Mouse (Mus musculus): Measurements from ENCODE around the gene Fktn. TPM values are rescaled to one million over a fixed set of nuclear protein-coding genes. Genes with fewer than 3 reads are reported as not detected.

Fktn gene
- polyA plus RNA-seq, 1 experiment from 2014 or later: 14.8 TPM

GRCm38 (mm10) chr4:53772004-53772403, 58.2 kb downstream of the Fktn start:
- ATAC-seq (replicated peaks; ENCODE audit: insufficient number of reproducible peaks, insufficient read depth, low FRiP score, low read depth): no peak
- H3K9me3 ChIP-seq (replicated peaks): no peaks in the 10 kb centered on the region
- no peak overlapping the region for H3K4me2 ChIP-seq
- peaks cover 6% of the 10 kb centered on the region; the same call in 1 of the 2 replicates for H3K4me1 ChIP-seq (replicated peaks)
- no peaks in the 10 kb centered on the region for H3K36me3 ChIP-seq
- H3K27me3 ChIP-seq: peaks cover 12% of the 10 kb centered on the region
- WGBS: 74% methylated on average over 5 of the region's 5 CpGs
- no peak overlapping the region for H3K9ac ChIP-seq
- H3K27ac ChIP-seq: no peak overlapping the region
- H3K4me3 ChIP-seq: no peak overlapping the region

DNA sequence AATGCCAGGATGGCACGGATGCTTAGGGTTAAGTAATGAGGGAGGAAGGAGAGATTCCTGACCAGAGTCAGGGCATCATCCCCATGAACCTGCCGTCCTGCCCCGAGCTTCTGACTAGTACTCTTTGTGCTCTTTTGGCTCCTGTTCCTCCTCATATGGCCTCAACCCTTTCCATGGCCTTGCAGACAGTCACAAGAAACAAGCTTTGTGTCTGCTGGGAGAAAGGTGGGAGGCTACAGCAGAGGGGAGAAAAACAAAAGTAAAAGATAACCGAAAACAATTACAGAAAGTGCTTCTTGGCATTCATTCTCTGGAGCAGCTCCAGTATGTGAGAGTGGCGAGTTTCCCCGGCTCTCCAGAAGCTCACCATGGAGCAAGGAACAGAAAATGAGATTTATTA, 60.1 kb downstream of the Fktn start:
- Histone ChIP-seq H3K4me1 (replicated peaks) (peaks cover 8% of the 10 kb centered on the region), H3K4me3 (no peak overlapping the region), H3K4me2 (no peak overlapping the region), H3K27ac (no peak overlapping the region), H3K9ac (no peak overlapping the region), H3K27me3 (peaks cover 25% of the 10 kb centered on the region), H3K9me3 (replicated peaks) (no peaks in the 10 kb centered on the region), H3K36me3 (no peaks in the 10 kb centered on the region)
- 36% methylated on average over 6 of the region's 6 CpGs for WGBS
- no peak for ATAC-seq (replicated peaks; ENCODE audit: insufficient number of reproducible peaks, insufficient read depth, low FRiP score, low read depth)

GRCm38 (mm10) chr4:53781396-53781795, 67.6 kb downstream of the Fktn start:
- Histone ChIP-seq H3K9me3 (replicated peaks) (no peaks in the 10 kb centered on the region), H3K9ac (no peak overlapping the region), H3K27ac (no peak overlapping the region), H3K36me3 (no peaks in the 10 kb centered on the region), H3K4me3 (no peak overlapping the region), H3K27me3 (peaks cover 23% of the 10 kb centered on the region), H3K4me2 (no peak overlapping the region), H3K4me1 (replicated peaks) (peaks cover 17% of the 10 kb centered on the region)
- WGBS: 71% methylated on average over 4 of the region's 4 CpGs
- ATAC-seq (replicated peaks; ENCODE audit: insufficient number of reproducible peaks, insufficient read depth, low FRiP score, low read depth): no peak

DNA sequence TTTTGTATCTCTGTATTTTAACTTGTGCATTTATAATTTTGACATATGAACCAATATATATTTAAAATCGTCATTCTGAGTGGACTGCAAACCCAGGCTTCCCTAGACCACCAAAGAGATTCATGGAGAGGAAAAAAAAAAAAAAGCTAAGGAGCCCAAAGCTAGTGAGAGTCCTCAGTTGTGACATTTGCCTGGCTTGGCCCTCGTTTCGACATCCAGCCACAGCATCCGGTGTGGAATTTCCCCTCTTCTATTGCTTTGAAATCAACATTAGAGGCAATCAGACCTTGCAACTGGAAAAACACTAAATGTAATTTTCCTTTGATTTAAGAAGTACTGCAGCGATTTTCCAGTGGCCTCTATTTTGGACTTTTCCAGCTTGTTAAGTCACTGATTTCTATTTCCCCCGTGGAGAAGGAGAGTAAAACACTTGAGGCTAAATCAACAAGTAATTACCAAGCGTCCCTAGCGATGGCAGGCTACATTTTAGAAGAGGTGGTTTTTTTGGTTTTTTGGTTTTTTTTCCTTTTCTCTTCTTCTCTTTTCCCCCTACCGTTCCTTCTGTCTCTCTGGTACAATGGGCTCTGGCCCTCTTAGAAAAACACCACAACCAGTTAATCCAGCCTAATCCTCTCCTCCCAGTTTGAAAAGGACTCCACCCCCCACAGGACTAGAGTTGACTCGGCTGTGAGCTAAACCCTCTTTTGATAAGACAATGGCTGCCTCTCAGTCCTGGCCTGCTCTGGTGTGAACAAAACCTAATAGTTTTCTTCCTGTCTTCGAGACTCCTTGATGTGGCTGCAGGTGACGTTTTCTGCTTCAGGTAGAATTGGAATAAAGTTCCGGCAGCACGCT, 68.6 kb downstream of the Fktn start:
- H3K4me3 ChIP-seq: no peak overlapping the region

DNA sequence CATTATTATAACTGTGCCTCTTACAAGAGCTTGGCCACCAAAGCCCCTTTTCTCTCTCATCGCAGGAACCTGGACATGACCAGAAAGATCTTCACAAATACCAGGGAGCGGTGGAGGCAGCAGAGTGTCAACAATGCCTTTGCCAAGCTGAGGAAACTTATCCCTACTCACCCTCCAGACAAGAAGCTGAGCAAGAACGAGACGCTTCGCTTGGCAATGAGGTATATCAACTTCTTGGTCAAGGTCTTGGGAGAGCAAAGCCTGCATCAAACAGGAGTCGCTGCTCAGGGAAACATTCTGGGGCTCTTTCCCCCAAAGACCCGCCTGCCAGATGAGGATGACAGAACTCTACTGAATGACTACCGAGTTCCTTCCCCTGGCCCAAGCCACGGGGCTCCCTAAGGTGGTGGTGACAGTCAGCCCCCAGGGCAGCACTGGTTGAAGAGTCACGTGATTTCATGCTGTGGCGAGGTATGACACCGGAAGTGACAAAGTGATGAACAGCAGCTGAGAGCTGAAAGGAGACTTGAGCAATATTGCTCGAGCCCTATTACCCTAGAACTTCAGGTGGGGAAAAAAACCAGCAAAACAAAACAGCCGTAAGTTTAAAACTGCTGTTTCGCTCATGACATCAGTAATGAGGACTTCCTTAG, 72.1 kb downstream of the Fktn start:
- Histone ChIP-seq H3K27me3 (no peaks in the 10 kb centered on the region), H3K4me3 (no peak overlapping the region), H3K27ac (no peak overlapping the region), H3K9ac (no peak overlapping the region), H3K36me3 (no peaks in the 10 kb centered on the region), H3K4me1 (replicated peaks) (0 out of 2 replicates have a peak, but pooled peaks cover 2% of the 10 kb centered on the region), H3K4me2 (no peak overlapping the region), H3K9me3 (replicated peaks) (no peaks in the 10 kb centered on the region)
- WGBS: 71% methylated on average over 15 of the region's 15 CpGs
- no peak for ATAC-seq (replicated peaks; ENCODE audit: insufficient number of reproducible peaks, insufficient read depth, low FRiP score, low read depth)

More for the DNA sequence above, 68.6 kb downstream of the Fktn start:
- Histone ChIP-seq H3K36me3 (no peaks in the 10 kb centered on the region), H3K4me1 (replicated peaks) (peaks cover 17% of the 10 kb centered on the region), H3K4me2 (no peak overlapping the region), H3K9me3 (replicated peaks) (no peaks in the 10 kb centered on the region), H3K9ac (no peak overlapping the region), H3K27me3 (peaks cover 13% of the 10 kb centered on the region; the same call in 1 of the 2 replicates), H3K27ac (no peak overlapping the region)
- 32% methylated on average over 14 of the region's 14 CpGs for WGBS
- no peak for ATAC-seq (replicated peaks; ENCODE audit: insufficient number of reproducible peaks, insufficient read depth, low FRiP score, low read depth)

- H3K4me1 ChIP-seq (replicated peaks): 0 out of 2 replicates have a peak, but pooled peaks cover 2% of the 10 kb centered on the region
- no peaks in the 10 kb centered on the region for H3K27me3 ChIP-seq
- no peak overlapping the region for H3K4me2 ChIP-seq
- no peaks in the 10 kb centered on the region for H3K36me3 ChIP-seq
- no peaks in the 10 kb centered on the region for H3K9me3 ChIP-seq (replicated peaks)
- no peak overlapping the region for H3K9ac ChIP-seq
- 71% methylated on average over 5 of the region's 5 CpGs for WGBS
- no peak for ATAC-seq (replicated peaks; ENCODE audit: insufficient number of reproducible peaks, insufficient read depth, low FRiP score, low read depth)
- H3K4me3 ChIP-seq: no peak overlapping the region
- H3K27ac ChIP-seq: no peak overlapping the region
Observed at GRCm38 (mm10) chr4:53786851-53787250, 73.1 kb downstream of the Fktn start.

GRCm38 (mm10) chr4:53789346-53789745, 75.5 kb downstream of the Fktn start:
- H3K4me1 ChIP-seq (replicated peaks): no peaks in the 10 kb centered on the region
- H3K9me3 ChIP-seq (replicated peaks): no peaks in the 10 kb centered on the region
- H3K27me3 ChIP-seq: no peaks in the 10 kb centered on the region
- 44% methylated on average over 4 of the region's 4 CpGs for WGBS
- no peak overlapping the region for H3K4me2 ChIP-seq
- no peaks in the 10 kb centered on the region for H3K36me3 ChIP-seq
- no peak overlapping the region for H3K4me3 ChIP-seq
- no peak overlapping the region for H3K9ac ChIP-seq
- H3K27ac ChIP-seq: no peak overlapping the region
- no peak for ATAC-seq (replicated peaks; ENCODE audit: insufficient number of reproducible peaks, insufficient read depth, low FRiP score, low read depth)

- no peaks in the 10 kb centered on the region for H3K9me3 ChIP-seq (replicated peaks)
- no peak for ATAC-seq (replicated peaks; ENCODE audit: insufficient number of reproducible peaks, insufficient read depth, low FRiP score, low read depth)
- H3K27me3 ChIP-seq: no peaks in the 10 kb centered on the region
- H3K4me3 ChIP-seq: no peak overlapping the region
- no peaks in the 10 kb centered on the region for H3K36me3 ChIP-seq
- 87% methylated on average over 5 of the region's 5 CpGs for whole genome bisulfite sequencing
- peaks cover 15% of the 10 kb centered on the region for H3K4me1 ChIP-seq (replicated peaks)
- H3K4me2 ChIP-seq: no peak overlapping the region
- H3K27ac ChIP-seq: no peak overlapping the region
- no peak overlapping the region for H3K9ac ChIP-seq
Observed at GRCm38 (mm10) chr4:53794257-53794966, 80.6 kb downstream of the Fktn start.

DNA sequence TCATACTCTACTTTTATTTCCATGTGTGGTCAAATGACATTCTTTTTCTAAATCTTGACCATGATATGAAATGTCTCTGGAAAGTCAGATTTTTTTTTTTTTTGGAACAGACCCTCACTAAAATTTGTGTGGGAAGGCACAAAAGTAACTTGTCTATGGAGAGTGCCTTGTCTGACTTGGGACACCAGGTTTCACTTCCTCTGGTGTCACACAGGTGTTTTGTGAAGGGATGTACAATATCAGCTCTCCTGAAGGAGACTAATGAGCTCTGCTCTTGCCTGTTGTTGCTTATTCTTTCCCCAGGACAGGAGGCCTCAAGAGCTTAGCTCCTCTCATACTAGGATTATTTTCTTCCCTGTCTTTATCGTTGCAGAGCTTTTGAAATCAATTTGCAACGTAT, 81.3 kb downstream of the Fktn start:
- Histone ChIP-seq H3K36me3 (no peaks in the 10 kb centered on the region), H3K4me2 (no peak overlapping the region), H3K9me3 (replicated peaks) (no peaks in the 10 kb centered on the region), H3K27me3 (no peaks in the 10 kb centered on the region), H3K4me3 (no peak overlapping the region), H3K4me1 (replicated peaks) (peaks cover 22% of the 10 kb centered on the region), H3K9ac (no peak overlapping the region), H3K27ac (no peak overlapping the region)
- no peak for ATAC-seq (replicated peaks; ENCODE audit: insufficient number of reproducible peaks, insufficient read depth, low FRiP score, low read depth)
- WGBS: 73% methylated on average over 2 of the region's 2 CpGs

DNA sequence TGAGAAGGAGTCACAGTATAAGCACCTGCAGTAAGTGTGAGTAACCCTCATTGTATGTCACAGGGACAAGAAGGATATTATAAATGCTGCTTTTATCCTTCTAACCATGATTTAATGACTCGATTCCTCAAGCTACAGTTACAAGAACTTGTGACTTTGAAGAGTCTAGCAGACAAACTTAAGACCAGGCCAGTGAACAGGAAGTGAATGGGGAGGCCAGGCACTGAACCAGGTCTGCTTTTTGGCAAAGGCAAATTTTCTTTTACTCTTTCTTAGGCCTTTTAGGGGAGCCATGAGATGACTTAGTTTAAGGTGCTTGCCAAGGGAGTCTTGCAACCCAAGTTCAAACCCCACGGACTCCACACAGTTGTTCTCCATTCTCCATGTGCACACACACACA, 81.9 kb downstream of the Fktn start:
- no peaks in the 10 kb centered on the region for H3K36me3 ChIP-seq
- H3K27me3 ChIP-seq: no peaks in the 10 kb centered on the region
- 83% methylated on average over 2 of the region's 2 CpGs for WGBS
- H3K27ac ChIP-seq: no peak overlapping the region
- H3K9ac ChIP-seq: no peak overlapping the region
- no peak for ATAC-seq (replicated peaks; ENCODE audit: insufficient number of reproducible peaks, insufficient read depth, low FRiP score, low read depth)
- no peaks in the 10 kb centered on the region for H3K9me3 ChIP-seq (replicated peaks)
- no peak overlapping the region for H3K4me3 ChIP-seq
- peaks cover 25% of the 10 kb centered on the region for H3K4me1 ChIP-seq (replicated peaks)
- H3K4me2 ChIP-seq: no peak overlapping the region

All from heart, embryonic 15.5 days (tissue).